Mouse (Mus musculus): ENCODE data around the gene Ryr1. TPM values are rescaled to one million over a fixed set of nuclear protein-coding genes. Genes with fewer than 3 reads are reported as not detected.
"Not testable (repeated sequence)": the region's sequence is repeated elsewhere in the genome, so short reads cannot be mapped to it uniquely, and the experiment has no call there.

Gene Ryr1
- polyA plus RNA-seq, 1 experiment from 2014 or later: 0.97 TPM

DNA sequence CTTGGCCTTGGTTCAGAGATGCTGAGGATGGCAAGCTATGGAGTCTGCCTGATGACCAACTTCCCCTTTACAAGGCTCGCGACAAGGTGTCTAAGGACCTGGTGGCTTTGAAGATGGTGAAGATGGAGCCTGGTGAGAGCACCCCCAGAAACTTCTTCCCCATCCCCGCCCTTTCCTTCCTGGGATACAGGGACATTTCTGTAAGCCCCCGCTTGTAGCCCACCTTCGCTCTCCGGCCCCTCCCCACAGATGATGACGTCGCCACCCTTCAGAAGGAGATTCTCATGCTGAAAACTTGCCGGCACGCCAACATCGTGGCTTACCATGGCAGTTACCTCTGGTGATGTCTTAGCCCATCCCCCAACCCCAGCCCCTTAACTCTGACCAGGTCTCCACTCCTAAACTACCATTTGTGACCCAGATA lies 141.8 kb downstream of the Ryr1 start:
- 73% methylated on average over 11 of the region's 11 CpGs for WGBS
- no peaks in the 10 kb centered on the region for H3K27me3 ChIP-seq (ENCODE audit: insufficient read depth, poor library complexity, severe bottlenecking)
- H3K9me3 ChIP-seq: no peaks in the 10 kb centered on the region
- peaks cover 20% of the 10 kb centered on the region for H3K36me3 ChIP-seq
- H3K4me3 ChIP-seq: peak overlapping the region; percentile 70
- H3K27ac ChIP-seq: peak overlapping the region; percentile 85
- H3K4me1 ChIP-seq (replicated peaks): peaks cover 26% of the 10 kb centered on the region
- DNase-seq (ENCODE audit: low spot score): no peak

DNA sequence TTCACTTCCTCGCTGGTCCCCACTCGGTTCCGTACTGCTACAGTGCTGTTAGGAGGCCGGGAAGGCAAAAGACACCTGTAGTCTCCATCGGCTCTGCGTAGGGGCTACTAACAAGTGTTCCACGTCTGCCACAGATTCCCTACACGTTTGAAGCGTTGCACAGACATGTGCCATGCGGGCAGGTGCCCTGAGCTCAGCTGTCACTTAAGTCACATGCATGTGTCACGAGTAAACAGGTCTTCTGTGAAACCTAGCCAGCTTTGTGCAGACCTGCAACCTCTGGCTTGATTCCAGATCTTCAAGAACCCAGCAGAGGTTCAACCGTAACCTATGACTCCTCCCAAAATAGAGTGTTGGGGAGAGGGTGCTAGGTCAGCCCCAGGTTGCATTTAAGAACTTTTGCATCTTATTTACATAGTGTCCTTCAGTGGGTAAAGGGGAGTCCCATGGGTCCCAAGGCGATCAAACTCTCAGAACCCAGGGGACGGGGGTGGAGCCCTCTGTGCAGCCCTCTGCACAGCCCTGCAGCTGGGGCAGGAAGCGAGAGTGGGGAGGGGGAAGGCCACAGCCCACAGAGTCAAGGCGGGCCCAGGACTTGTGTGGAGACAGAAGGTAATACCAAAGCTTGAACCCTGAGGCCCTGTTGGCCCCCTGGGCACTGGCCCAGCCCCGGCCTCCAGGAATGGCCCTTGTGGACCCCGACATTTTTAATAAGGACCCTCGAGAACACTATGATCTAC lies 142.5 kb downstream of the Ryr1 start:
- 15% methylated on average over 19 of the region's 19 CpGs for WGBS
- DNase-seq (ENCODE audit: low spot score): no peak
- no peaks in the 10 kb centered on the region for H3K9me3 ChIP-seq
- peak overlapping the region; percentile 85 for H3K27ac ChIP-seq
- H3K4me1 ChIP-seq (replicated peaks): peaks cover 26% of the 10 kb centered on the region
- peaks cover 27% of the 10 kb centered on the region for H3K36me3 ChIP-seq
- no peaks in the 10 kb centered on the region for H3K27me3 ChIP-seq (ENCODE audit: insufficient read depth, poor library complexity, severe bottlenecking)
- H3K4me3 ChIP-seq: peak overlapping the region; percentile 70

DNA sequence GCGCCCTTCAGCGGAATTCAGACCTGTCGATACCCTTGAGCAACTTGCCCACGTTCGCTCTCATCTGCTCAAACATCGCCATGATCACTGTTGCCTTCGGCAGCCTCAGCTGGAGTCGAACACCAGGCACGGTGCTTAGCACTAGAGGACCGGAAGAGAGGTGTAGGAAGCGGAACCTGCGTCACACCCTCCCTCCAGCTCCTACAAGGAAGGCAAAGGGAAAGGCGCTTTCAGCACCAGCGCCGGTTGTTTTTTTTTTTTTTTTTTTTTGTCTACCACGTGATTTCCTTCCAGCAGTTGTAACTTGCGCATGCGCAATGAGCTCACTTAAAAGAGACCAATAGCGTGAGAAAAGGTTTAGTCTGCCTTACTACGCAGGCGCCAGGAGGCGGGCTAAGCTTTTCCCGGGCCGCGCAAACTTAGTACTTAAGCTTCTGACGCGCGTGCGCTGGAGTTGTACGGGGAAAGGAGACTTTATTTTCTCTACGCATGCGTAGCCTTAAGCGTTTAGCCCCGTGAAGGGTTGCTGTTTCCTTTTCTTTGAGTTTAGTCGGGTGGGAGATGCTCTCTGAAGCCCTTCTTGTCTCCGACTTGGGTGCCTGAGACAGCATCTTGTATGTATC lies 143.2 kb downstream of the Ryr1 start, which contains the start of the genes Eif3k and Map4k1:
Eif3k (minus strand) TSS at position 214 of the 623 bp plus-strand sequence.
Map4k1 (plus strand) TSS at position 400 of the 623 bp plus-strand sequence.
- WGBS: under 1% methylated on average over 36 of the region's 36 CpGs

DNA sequence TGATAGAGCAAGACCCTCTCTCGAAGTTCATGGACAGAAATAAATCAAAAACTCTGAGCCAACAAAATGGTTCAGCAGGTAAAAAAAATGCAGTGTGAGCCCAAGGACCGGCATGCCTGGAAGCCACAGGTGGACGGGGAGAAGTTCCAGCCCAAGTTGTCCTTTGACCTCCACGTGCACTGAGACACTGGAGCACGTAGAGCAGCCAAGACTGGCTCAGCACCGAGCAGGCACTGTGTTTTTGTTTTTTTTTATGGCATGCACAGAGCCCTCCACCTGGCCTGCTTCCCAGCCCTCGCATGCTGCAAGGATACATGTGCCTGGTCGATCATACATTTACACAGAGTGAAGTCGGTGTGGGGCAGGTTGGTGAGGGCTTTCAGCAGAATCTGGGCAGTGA lies 147.4 kb downstream of the Ryr1 start:
- no peak for DNase-seq (ENCODE audit: low spot score)
- Histone ChIP-seq H3K4me1 (replicated peaks) (peaks cover 14% of the 10 kb centered on the region), H3K4me3 (no peak overlapping the region), H3K27me3 (ENCODE audit: insufficient read depth, poor library complexity, severe bottlenecking) (no peaks in the 10 kb centered on the region), H3K27ac (no peak overlapping the region), H3K9me3 (no peaks in the 10 kb centered on the region), H3K36me3 (peaks cover 71% of the 10 kb centered on the region)
- 92% methylated on average over 9 of the region's 9 CpGs for WGBS

More for the DNA sequence above, 143.2 kb downstream of the Ryr1 start, which contains the start of the genes Eif3k and Map4k1:
- DNase-seq (ENCODE audit: low spot score): peak; percentile 97
- Histone ChIP-seq H3K27ac (peak within 1 kb of the TSS; percentile 85), H3K27me3 (ENCODE audit: insufficient read depth, poor library complexity, severe bottlenecking) (no peaks in the 10 kb centered on the region), H3K9me3 (no peaks in the 10 kb centered on the region), H3K4me1 (replicated peaks) (peaks cover 26% of the 10 kb centered on the region), H3K36me3 (peaks cover 34% of the 10 kb centered on the region), H3K4me3 (peak within 1 kb of the TSS; percentile 70)

DNA sequence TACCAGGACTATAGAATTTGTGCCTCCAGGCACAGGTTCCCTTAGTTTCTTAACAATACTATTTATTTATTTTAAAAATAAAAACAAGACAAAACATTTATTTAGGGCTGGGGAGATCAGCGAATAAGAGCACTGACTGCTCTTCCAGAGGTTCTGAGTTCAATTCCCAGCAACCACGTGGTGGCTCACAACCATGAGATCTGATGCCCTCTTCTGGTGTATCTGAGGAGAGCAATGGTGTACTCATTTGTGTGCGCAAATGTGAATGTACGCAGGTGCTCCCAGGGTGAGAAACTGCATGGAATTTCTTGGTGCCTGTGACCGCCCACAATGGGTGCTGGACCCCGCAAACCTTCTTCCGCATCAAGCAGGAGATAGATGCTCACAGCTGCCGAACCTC lies 152.0 kb downstream of the Ryr1 start:
- H3K4me3 ChIP-seq: no peak overlapping the region
- peaks cover 5% of the 10 kb centered on the region; the same call in 1 of the 2 replicates for H3K4me1 ChIP-seq (replicated peaks)
- no peak overlapping the region for H3K27ac ChIP-seq
- H3K36me3 ChIP-seq: peaks cover 85% of the 10 kb centered on the region
- H3K27me3 ChIP-seq (ENCODE audit: insufficient read depth, poor library complexity, severe bottlenecking): no peaks in the 10 kb centered on the region
- H3K9me3 ChIP-seq: no peaks in the 10 kb centered on the region
- 84% methylated on average over 8 of the region's 8 CpGs for WGBS
- no peak for DNase-seq (ENCODE audit: low spot score)

DNA sequence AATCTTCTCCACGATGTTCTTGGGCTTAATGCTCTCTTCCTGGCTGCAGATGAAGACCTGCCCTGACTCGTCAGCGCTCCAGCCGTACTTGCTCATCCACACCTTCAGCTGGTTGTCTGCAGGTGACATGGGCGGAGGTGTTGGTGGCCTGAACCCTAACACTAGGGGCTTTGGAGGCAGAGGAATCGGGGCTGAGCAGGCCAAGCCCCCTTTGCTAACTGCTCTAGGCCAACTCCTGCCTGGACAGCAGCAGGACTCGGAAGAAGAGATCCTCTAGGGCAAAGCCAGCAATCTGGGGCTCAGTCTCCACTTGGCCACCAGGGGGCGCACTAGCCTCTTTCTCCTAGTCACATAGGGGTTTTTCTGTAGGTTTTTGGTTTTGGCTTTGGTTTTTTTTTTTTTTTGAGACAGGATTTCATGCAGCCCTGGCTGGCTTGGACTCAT lies 152.4 kb downstream of the Ryr1 start:
- 73% methylated on average over 8 of the region's 8 CpGs for WGBS

DNA sequence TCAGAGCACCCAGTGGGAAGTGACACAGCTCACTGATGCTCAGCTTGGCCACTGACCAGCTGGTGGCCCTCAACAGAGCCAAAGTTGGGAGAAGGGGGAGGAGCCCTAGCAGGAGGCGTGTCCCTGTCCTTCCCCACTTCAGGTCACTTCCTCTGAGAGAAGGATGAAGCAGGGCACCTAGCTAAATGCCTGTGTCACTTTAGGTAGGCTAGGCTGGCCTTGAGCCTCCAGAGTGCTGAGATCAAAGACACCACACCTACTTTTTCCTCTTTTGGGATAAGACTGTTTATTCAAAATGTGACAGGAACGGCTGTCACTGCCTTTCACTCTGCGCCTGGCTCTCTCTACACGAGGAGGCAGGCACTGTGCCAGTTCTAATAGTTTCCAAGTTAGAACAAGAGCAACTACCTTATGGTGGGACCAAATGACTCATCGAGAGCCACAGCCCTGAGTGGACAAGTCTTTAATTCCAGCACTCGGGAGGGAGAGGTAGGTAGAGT lies 153.2 kb downstream of the Ryr1 start:
- Histone ChIP-seq H3K4me1 (replicated peaks) (peaks cover 5% of the 10 kb centered on the region; the same call in 1 of the 2 replicates), H3K36me3 (peaks cover 72% of the 10 kb centered on the region), H3K4me3 (no peak overlapping the region), H3K9me3 (no peaks in the 10 kb centered on the region), H3K27ac (no peak overlapping the region), H3K27me3 (ENCODE audit: insufficient read depth, poor library complexity, severe bottlenecking) (no peaks in the 10 kb centered on the region)
- 87% methylated on average over 6 of the region's 6 CpGs for WGBS
- DNase-seq (ENCODE audit: low spot score): no peak

More for the DNA sequence above, 152.4 kb downstream of the Ryr1 start:
- Histone ChIP-seq H3K4me3 (no peak overlapping the region), H3K9me3 (no peaks in the 10 kb centered on the region), H3K27ac (no peak overlapping the region), H3K27me3 (ENCODE audit: insufficient read depth, poor library complexity, severe bottlenecking) (no peaks in the 10 kb centered on the region), H3K4me1 (replicated peaks) (peaks cover 5% of the 10 kb centered on the region; the same call in 1 of the 2 replicates), H3K36me3 (peaks cover 80% of the 10 kb centered on the region)
- DNase-seq (ENCODE audit: low spot score): peak; percentile 76

DNA sequence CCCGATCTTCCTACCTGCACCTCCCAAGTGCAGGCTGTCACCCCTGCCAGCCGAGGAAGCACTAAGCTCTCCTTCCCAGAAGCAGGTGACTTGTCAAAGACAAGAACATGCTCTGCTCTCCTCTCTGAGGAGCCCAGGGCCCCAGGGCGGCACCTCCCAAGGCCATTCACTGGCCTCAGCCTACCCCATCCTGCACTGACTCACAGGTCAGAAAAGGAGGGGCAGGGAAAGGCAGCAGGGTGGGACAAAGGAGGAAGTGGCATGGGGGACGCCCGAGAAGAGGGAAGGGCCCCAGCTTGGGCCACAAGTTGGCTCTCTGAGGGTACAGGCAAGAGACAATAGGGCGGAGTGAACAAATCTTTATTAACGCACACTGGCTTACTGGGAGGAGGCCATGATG lies 153.9 kb downstream of the Ryr1 start:
- Histone ChIP-seq H3K4me3 (no peak overlapping the region), H3K27me3 (ENCODE audit: insufficient read depth, poor library complexity, severe bottlenecking) (no peaks in the 10 kb centered on the region), H3K9me3 (no peaks in the 10 kb centered on the region), H3K27ac (no peak overlapping the region), H3K4me1 (replicated peaks) (peaks cover 5% of the 10 kb centered on the region; the same call in 1 of the 2 replicates), H3K36me3 (peaks cover 65% of the 10 kb centered on the region)
- WGBS: 93% methylated on average over 7 of the region's 7 CpGs
- DNase-seq (ENCODE audit: low spot score): no peak

DNA sequence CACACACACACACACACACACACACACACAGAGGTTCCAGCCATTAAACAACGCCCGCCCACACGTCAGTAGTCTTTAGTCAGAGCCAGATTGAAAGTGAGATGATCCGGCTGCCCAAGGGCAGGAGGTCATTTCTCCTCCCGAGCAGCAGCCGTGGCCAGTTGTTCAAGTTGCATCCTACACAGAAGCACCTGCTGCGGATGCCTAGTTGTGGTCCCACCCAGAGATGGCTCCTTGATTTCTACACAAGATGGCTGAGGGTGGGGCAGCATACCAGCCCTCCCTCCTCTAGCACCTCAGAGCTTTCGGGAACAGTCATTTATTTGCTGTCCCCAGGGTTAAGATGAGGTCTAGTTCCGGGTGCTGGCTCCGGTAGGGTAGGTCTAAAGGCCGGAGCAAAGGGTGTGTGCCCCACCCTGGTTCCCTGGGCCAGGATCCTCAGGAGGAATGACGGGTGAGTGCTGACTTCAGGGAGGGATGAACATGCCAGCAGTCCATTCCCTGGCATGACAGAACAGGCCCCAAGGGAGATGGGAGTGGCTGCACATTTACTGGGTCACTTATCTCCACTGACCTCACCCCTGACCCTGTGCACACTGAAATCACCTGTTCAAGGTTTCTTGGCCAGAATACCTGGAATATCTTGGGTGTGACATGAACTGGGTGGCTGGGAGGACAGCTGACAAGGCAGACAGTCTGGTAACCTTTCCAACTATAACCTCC lies 155.1 kb downstream of the Ryr1 start:
- Histone ChIP-seq H3K36me3 (peaks cover 56% of the 10 kb centered on the region), H3K4me3 (no peak overlapping the region), H3K27ac (no peak overlapping the region), H3K4me1 (replicated peaks) (peaks cover 5% of the 10 kb centered on the region; the same call in 1 of the 2 replicates), H3K27me3 (ENCODE audit: insufficient read depth, poor library complexity, severe bottlenecking) (no peaks in the 10 kb centered on the region), H3K9me3 (no peaks in the 10 kb centered on the region)
- no peak for DNase-seq (ENCODE audit: low spot score)
- 83% methylated on average over 12 of the region's 12 CpGs for WGBS

DNA sequence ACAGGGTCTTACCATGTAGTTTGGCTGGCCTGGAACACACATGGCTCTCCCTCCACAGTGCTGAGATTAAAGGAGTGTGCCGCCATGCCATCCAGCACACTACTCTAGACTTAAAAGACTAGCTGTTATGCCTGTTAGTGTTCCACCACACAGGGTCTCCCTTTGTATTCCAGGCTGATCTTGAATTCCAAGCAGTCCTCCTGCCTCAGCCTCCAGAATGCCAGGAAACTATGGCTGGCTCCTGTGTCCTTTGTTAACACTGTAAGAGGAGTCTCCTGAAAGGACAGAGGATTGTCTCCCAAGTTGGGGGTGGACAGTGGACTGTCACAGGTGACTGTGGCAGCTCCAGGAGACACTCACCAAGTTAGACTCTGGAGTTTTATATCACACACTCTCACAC lies 155.7 kb downstream of the Ryr1 start:
- H3K27ac ChIP-seq: no peak overlapping the region
- no peaks in the 10 kb centered on the region for H3K9me3 ChIP-seq
- no peaks in the 10 kb centered on the region for H3K27me3 ChIP-seq (ENCODE audit: insufficient read depth, poor library complexity, severe bottlenecking)
- peaks cover 5% of the 10 kb centered on the region; the same call in 1 of the 2 replicates for H3K4me1 ChIP-seq (replicated peaks)
- peaks cover 50% of the 10 kb centered on the region for H3K36me3 ChIP-seq
- DNase-seq (ENCODE audit: low spot score): no peak
- H3K4me3 ChIP-seq: no peak overlapping the region
- 90% methylated on average over 1 of the region's 1 CpGs for WGBS

DNA sequence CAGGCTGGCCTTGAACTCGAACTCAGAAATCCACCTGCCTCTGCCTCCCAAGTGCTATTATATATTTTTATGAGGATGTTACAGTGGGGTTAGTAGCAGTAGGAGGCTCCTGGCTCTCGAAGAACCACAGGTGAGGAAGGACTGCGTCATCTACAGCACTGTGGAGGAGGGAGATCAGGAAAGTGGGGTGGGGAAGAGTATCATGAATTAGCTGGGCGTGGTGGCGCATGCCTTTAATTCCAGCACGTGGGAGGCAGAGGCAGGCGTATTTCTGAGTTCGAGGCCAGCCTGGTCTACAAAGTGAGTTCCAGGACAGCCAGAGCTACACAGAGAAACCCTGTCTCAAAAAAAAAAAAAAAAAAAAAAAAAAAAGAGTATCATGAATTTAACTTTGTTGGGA lies 156.9 kb downstream of the Ryr1 start:
- not testable (repeated sequence) for H3K4me1 ChIP-seq (replicated peaks); H3K9me3 ChIP-seq; DNase-seq (ENCODE audit: low spot score); H3K27me3 ChIP-seq (ENCODE audit: insufficient read depth, poor library complexity, severe bottlenecking); H3K27ac ChIP-seq; H3K4me3 ChIP-seq
- WGBS: 94% methylated on average over 8 of the region's 8 CpGs
- H3K36me3 ChIP-seq: peaks cover 39% of the 10 kb centered on the region

DNA sequence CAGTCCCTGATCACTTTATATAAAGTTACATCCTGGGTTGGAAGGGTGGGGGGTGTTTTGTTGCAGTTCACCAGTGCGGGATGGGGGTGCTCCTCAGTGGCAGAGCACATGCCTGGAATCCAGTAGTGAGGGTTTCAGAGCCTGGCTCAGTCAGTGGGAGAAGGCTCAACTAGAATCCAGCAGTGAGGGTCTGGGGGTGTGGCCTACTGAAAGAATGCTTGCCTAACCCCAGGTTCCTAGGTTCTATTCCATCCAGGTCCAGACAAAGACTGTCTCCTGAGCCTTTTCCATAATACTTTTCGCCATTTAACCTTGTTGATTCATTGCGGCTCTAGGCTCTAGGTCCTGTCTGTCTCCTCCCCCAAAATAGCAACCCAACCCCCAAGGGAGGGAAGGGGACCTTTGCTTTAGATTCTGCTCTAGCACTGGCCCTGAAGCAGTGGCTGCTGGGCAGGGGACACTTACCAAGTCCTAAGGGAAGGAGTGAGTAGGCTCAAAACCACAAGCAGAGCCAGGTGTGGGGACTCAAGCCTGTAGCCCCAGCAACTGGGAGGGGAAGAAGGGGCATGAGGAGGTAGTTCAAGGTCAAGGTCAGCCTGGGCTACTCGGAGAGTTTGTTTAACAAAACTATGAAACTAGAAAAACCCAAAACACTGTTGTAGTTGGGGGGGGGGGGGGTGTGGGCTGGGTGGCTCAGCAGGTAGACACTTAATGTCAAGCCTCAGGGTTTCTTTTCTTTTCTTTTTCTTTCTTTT lies 158.1 kb downstream of the Ryr1 start:
- DNase-seq (ENCODE audit: low spot score): no peak
- 73% methylated on average over 4 of the region's 4 CpGs for WGBS
- H3K27ac ChIP-seq: no peak overlapping the region
- H3K4me3 ChIP-seq: no peak overlapping the region
- H3K27me3 ChIP-seq (ENCODE audit: insufficient read depth, poor library complexity, severe bottlenecking): no peaks in the 10 kb centered on the region
- peaks cover 28% of the 10 kb centered on the region for H3K36me3 ChIP-seq
- H3K4me1 ChIP-seq (replicated peaks): peaks cover 17% of the 10 kb centered on the region
- no peaks in the 10 kb centered on the region for H3K9me3 ChIP-seq

All from hindbrain, embryonic 10.5 days (tissue).